Mouse (Mus musculus): ENCODE measurements around the gene Cnga1. TPM values are rescaled to one million over a fixed set of nuclear protein-coding genes. Genes with fewer than 3 reads are reported as not detected.

Gene Cnga1
- polyA plus RNA-seq, 1 experiment, result 1.6 TPM

DNA sequence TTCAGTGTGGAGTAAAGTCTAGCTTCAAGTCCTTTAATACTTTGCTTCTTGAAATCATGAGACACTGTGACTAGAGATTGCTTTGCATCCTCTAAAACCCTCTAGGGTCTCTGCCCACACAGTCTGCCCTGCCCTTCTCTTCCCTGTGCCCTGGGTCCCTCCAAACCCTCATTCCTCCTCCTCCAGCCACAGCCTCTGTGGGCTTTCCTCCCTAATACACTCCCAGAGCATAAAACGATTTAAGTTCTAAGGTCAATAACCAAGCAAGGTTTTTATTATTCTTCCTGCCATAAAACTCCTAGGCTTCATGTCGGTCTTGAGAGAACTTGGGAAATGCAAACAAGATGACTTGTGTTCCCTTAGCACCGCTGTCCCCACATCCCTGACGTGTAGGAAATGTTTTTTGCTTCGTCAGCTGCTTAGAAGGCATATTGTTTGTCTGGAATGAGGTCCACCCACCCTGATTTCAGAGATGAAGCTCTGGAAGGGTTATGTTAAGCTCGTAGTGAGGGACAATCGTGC lies 12.3 kb upstream of the Cnga1 start:
- WGBS, result 73% methylated on average over 7 of the region's 7 CpGs
- TF ChIP-seq CTCF (IDR thresholded peaks at IDR 0.05; ENCODE audit: borderline replicate concordance, control insufficient read depth, extremely low read depth, insufficient read depth, low read length, poor library complexity) (no peak), POLR2A (IDR thresholded peaks at IDR 0.05; ENCODE audit: control insufficient read depth, extremely low read depth, insufficient read depth, low read length, poor library complexity) (no peak)

GRCm38 (mm10) chr5:72653068-72653674 lies 9.1 kb upstream of the Cnga1 start:
- Histone ChIP-seq H3K36me3 (ENCODE audit: control insufficient read depth, insufficient read depth, low read length) (no peaks in the 10 kb centered on the region), H3K27ac (ENCODE audit: control insufficient read depth, insufficient read depth, low read length) (no peak overlapping the region), H3K27me3 (ENCODE audit: control insufficient read depth, insufficient read depth, low read length) (no peaks in the 10 kb centered on the region), H3K4me3 (ENCODE audit: control insufficient read depth, insufficient read depth, low read length) (no peak overlapping the region), H3K4me1 (replicated peaks; ENCODE audit: control insufficient read depth, insufficient read depth, low read length) (peaks cover 7% of the 10 kb centered on the region)
- WGBS, result 92% methylated on average over 10 of the region's 10 CpGs
- no peak for DNase-seq
- TF ChIP-seq POLR2A (IDR thresholded peaks at IDR 0.05; ENCODE audit: control insufficient read depth, extremely low read depth, insufficient read depth, low read length, poor library complexity), result no peak
- no peak for TF ChIP-seq CTCF (IDR thresholded peaks at IDR 0.05; ENCODE audit: borderline replicate concordance, control insufficient read depth, extremely low read depth, insufficient read depth, low read length, poor library complexity)

More for the DNA sequence above, 12.3 kb upstream of the Cnga1 start:
- Histone ChIP-seq H3K4me3 (ENCODE audit: control insufficient read depth, insufficient read depth, low read length) (no peak overlapping the region), H3K36me3 (ENCODE audit: control insufficient read depth, insufficient read depth, low read length) (no peaks in the 10 kb centered on the region), H3K27me3 (ENCODE audit: control insufficient read depth, insufficient read depth, low read length) (no peaks in the 10 kb centered on the region), H3K27ac (ENCODE audit: control insufficient read depth, insufficient read depth, low read length) (no peak overlapping the region), H3K4me1 (replicated peaks; ENCODE audit: control insufficient read depth, insufficient read depth, low read length) (peaks cover 10% of the 10 kb centered on the region)
- DNase-seq, result no peak

- Histone ChIP-seq H3K27me3 (ENCODE audit: control insufficient read depth, insufficient read depth, low read length) (no peaks in the 10 kb centered on the region), H3K4me1 (replicated peaks; ENCODE audit: control insufficient read depth, insufficient read depth, low read length) (peaks cover 19% of the 10 kb centered on the region), H3K36me3 (ENCODE audit: control insufficient read depth, insufficient read depth, low read length) (no peaks in the 10 kb centered on the region), H3K27ac (ENCODE audit: control insufficient read depth, insufficient read depth, low read length) (no peak overlapping the region), H3K4me3 (ENCODE audit: control insufficient read depth, insufficient read depth, low read length) (no peak overlapping the region)
- no peak for DNase-seq
- TF ChIP-seq CTCF (IDR thresholded peaks at IDR 0.05; ENCODE audit: borderline replicate concordance, control insufficient read depth, extremely low read depth, insufficient read depth, low read length, poor library complexity) (no peak), POLR2A (IDR thresholded peaks at IDR 0.05; ENCODE audit: control insufficient read depth, extremely low read depth, insufficient read depth, low read length, poor library complexity) (no peak)
- WGBS, result 95% methylated on average over 9 of the region's 9 CpGs
Observed at GRCm38 (mm10) chr5:72648987-72649735, 5.1 kb upstream of the Cnga1 start.

GRCm38 (mm10) chr5:72647958-72648595 lies 4.0 kb upstream of the Cnga1 start:
- Histone ChIP-seq H3K27ac (ENCODE audit: control insufficient read depth, insufficient read depth, low read length) (no peak overlapping the region), H3K36me3 (ENCODE audit: control insufficient read depth, insufficient read depth, low read length) (no peaks in the 10 kb centered on the region), H3K4me1 (replicated peaks; ENCODE audit: control insufficient read depth, insufficient read depth, low read length) (peaks cover 19% of the 10 kb centered on the region), H3K27me3 (ENCODE audit: control insufficient read depth, insufficient read depth, low read length) (no peaks in the 10 kb centered on the region), H3K4me3 (ENCODE audit: control insufficient read depth, insufficient read depth, low read length) (peak overlapping the region; percentile 63)
- DNase-seq, result peak; percentile 11
- WGBS, result 19% methylated on average over 18 of the region's 18 CpGs
- TF ChIP-seq POLR2A (IDR thresholded peaks at IDR 0.05; ENCODE audit: control insufficient read depth, extremely low read depth, insufficient read depth, low read length, poor library complexity) (no peak), CTCF (IDR thresholded peaks at IDR 0.05; ENCODE audit: borderline replicate concordance, control insufficient read depth, extremely low read depth, insufficient read depth, low read length, poor library complexity) (no peak)

GRCm38 (mm10) chr5:72647418-72647907 lies 3.4 kb upstream of the Cnga1 start, which contains the start of gene Nipal1:
Nipal1 (plus strand) TSS chr5:72647795.
- no peaks in the 10 kb centered on the region for H3K27me3 ChIP-seq (ENCODE audit: control insufficient read depth, insufficient read depth, low read length)
- no peaks in the 10 kb centered on the region for H3K36me3 ChIP-seq (ENCODE audit: control insufficient read depth, insufficient read depth, low read length)
- peak; percentile 68 for TF ChIP-seq POLR2A (IDR thresholded peaks at IDR 0.05; ENCODE audit: control insufficient read depth, extremely low read depth, insufficient read depth, low read length, poor library complexity)
- TF ChIP-seq CTCF (IDR thresholded peaks at IDR 0.05; ENCODE audit: borderline replicate concordance, control insufficient read depth, extremely low read depth, insufficient read depth, low read length, poor library complexity), result peak; percentile 43; the same call in 1 of the 2 replicates
- H3K4me1 ChIP-seq (replicated peaks; ENCODE audit: control insufficient read depth, insufficient read depth, low read length), result peaks cover 19% of the 10 kb centered on the region
- DNase-seq, result peak; percentile 88
- H3K4me3 ChIP-seq (ENCODE audit: control insufficient read depth, insufficient read depth, low read length), result peak within 1 kb of the TSS; percentile 63
- 1% methylated on average over 25 of the region's 25 CpGs for WGBS
- H3K27ac ChIP-seq (ENCODE audit: control insufficient read depth, insufficient read depth, low read length), result no peak within 1 kb of the TSS

DNA sequence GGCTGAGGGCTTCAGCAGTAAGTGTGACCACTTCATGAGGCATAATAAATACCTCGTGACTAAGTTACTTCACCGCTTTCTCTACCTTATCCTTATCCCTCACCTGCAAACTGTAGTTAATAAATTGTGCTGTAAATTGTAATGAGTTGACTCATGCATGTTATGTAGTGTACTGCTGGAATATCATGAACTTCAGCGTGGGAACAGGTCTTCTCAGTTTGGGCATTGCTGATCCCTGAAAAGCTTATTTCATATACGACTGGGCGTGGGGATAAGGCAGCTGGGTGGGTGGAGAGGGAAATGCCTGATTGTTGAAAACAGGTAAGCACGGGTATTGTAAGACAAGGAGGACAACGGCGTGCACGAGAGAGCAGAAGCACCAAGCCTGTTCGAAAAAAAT lies 2.9 kb upstream of the Cnga1 start:
- no peak for DNase-seq
- no peaks in the 10 kb centered on the region for H3K27me3 ChIP-seq (ENCODE audit: control insufficient read depth, insufficient read depth, low read length)

More for the DNA sequence above, 2.9 kb upstream of the Cnga1 start:
- TF ChIP-seq CTCF (IDR thresholded peaks at IDR 0.05; ENCODE audit: borderline replicate concordance, control insufficient read depth, extremely low read depth, insufficient read depth, low read length, poor library complexity), result no peak
- no peak for TF ChIP-seq POLR2A (IDR thresholded peaks at IDR 0.05; ENCODE audit: control insufficient read depth, extremely low read depth, insufficient read depth, low read length, poor library complexity)
- Histone ChIP-seq H3K4me1 (replicated peaks; ENCODE audit: control insufficient read depth, insufficient read depth, low read length) (peaks cover 19% of the 10 kb centered on the region), H3K36me3 (ENCODE audit: control insufficient read depth, insufficient read depth, low read length) (no peaks in the 10 kb centered on the region), H3K4me3 (ENCODE audit: control insufficient read depth, insufficient read depth, low read length) (peak overlapping the region; percentile 63), H3K27ac (ENCODE audit: control insufficient read depth, insufficient read depth, low read length) (no peak overlapping the region)
- WGBS, result 32% methylated on average over 10 of the region's 10 CpGs
